Mouse (Mus musculus): Measurements from ENCODE around the gene Asic4.

Gene Asic4

GRCm38 (mm10) chr1:75504256-75505045 lies 54.2 kb downstream of the Asic4 start:
- no peak for DNase-seq

- peak; percentile 92 for DNase-seq
These were observed 55.1 kb downstream of the Asic4 start for GRCm38 (mm10) chr1:75505159-75505955.

GRCm38 (mm10) chr1:75505956-75506831 lies 56.0 kb downstream of the Asic4 start, which contains the start of gene Obsl1:
Gene Obsl1, minus strand, starts transcription at chr1:75506452.
- DNase-seq = peak; percentile 74

- DNase-seq = peak; percentile 58
These were observed 56.8 kb downstream of the Asic4 start, which contains the start of gene Inha for GRCm38 (mm10) chr1:75507006-75507405. Gene Inha, plus strand, starts transcription at chr1:75507077.

- DNase-seq = no peak
These were observed 59.4 kb downstream of the Asic4 start for GRCm38 (mm10) chr1:75509586-75509985.

GRCm38 (mm10) chr1:75510154-75510553 lies 59.9 kb downstream of the Asic4 start:
- no peak for DNase-seq

GRCm38 (mm10) chr1:75511437-75512210 lies 61.4 kb downstream of the Asic4 start:
- no peak for DNase-seq

- no peak for DNase-seq
These were observed 62.3 kb downstream of the Asic4 start for GRCm38 (mm10) chr1:75512550-75512949.

GRCm38 (mm10) chr1:75516703-75517380 lies 66.6 kb downstream of the Asic4 start:
- DNase-seq = no peak

GRCm38 (mm10) chr1:75517984-75518383 lies 67.7 kb downstream of the Asic4 start:
- DNase-seq = no peak

- DNase-seq = no peak
These were observed 68.2 kb downstream of the Asic4 start for GRCm38 (mm10) chr1:75518427-75518826.

GRCm38 (mm10) chr1:75519576-75519975 lies 69.3 kb downstream of the Asic4 start:
- no peak for DNase-seq

GRCm38 (mm10) chr1:75521321-75522031 lies 71.2 kb downstream of the Asic4 start, which contains the start of gene Stk11ip:
Gene Stk11ip, plus strand, starts transcription at chr1:75521529.
- peak; percentile 91 for DNase-seq

Data from cerebellum, adult 9-11 months (tissue).